Mouse (Mus musculus) intestine, postnatal 0 days (tissue): ENCODE measurements around the gene Dclk1. TPM values are rescaled to one million over a fixed set of nuclear protein-coding genes. Genes with fewer than 3 reads are reported as not detected.
"Not testable (repeated sequence)": the region's sequence is repeated elsewhere in the genome, so short reads cannot be mapped to it uniquely, and the experiment has no call there.

Source experiments
- ATAC-seq: fragments of 200-750 bp; cut with Nextera tagmentation; 2 replicates; pipeline ENCODE4 v1.8.0; 2017; ENCODE audit warnings: mild to moderate bottlenecking, moderate TSS enrichment, moderate library complexity
- H3K27ac ChIP-seq: fragments of 300-500 bp; sonication (generic); 2 replicates; pipeline ENCODE4 v1.5.1; 2014; ENCODE audit warnings: mild to moderate bottlenecking, low read depth, low read length, moderate library complexity
- H3K27me3 ChIP-seq: fragments of 300-500 bp; sonication (generic); replicated peaks from 2 replicates; pipeline ENCODE4 v1.6.1; 2014; ENCODE audit warnings: low read length, mixed read lengths; ENCODE audit not compliant: control insufficient read depth, insufficient read depth
- H3K36me3 ChIP-seq: fragments of 300-500 bp; sonication (generic); 2 replicates; pipeline ENCODE4 v1.6.1; 2014; ENCODE audit warnings: mild to moderate bottlenecking, moderate library complexity; ENCODE audit not compliant: control insufficient read depth, insufficient read depth
- H3K4me1 ChIP-seq: fragments of 300-500 bp; sonication (generic); replicated peaks from 2 replicates; pipeline ENCODE4 v1.6.1; 2014; ENCODE audit warnings: antibody characterized with exemption, low read length, mixed read lengths; ENCODE audit not compliant: control insufficient read depth, insufficient read depth
- H3K4me2 ChIP-seq: fragments of 300-500 bp; sonication (generic); replicated peaks from 2 replicates; pipeline ENCODE4 v1.6.1; 2014; ENCODE audit warnings: low read depth, mild to moderate bottlenecking, moderate library complexity
- H3K4me3 ChIP-seq: fragments of 300-500 bp; sonication (generic); 2 replicates; pipeline ENCODE4 v1.5.1; 2014; ENCODE audit warnings: low read depth, low read length
- H3K9ac ChIP-seq: fragments of 300-500 bp; sonication (generic); 2 replicates; pipeline ENCODE4 v1.6.1; 2014; ENCODE audit warnings: mild to moderate bottlenecking, low read depth, low read length
- H3K9me3 ChIP-seq: fragments of 300-500 bp; sonication (generic); 2 replicates; pipeline ENCODE4 v1.6.1; 2016; ENCODE audit warnings: mixed run types; ENCODE audit not compliant: control insufficient read depth
- CTCF ChIP-seq: sonication (generic); IDR thresholded peaks from 2 replicates; pipeline ENCODE4 v1.5.1; 2016; ENCODE audit warnings: low read depth, mild to moderate bottlenecking, control low read depth, antibody characterized with exemption, moderate library complexity
- WGBS: fragments of 180-500 bp; shearing (Covaris S2); extraction: QIAGEN DNeasy Blood & Tissue Kit; methylation state at CpG from one replicate; pipeline ENCODE4 v1.1.7; 2014; 5-methylcytosine and 5-hydroxymethylcytosine counted together
- polyA plus RNA-seq: library from polyadenylated mRNA; unstranded; fragments of >200 nt; fragmentation: Nextera tagmentation; extraction: Ambion mirVana; gene quantifications from 2 replicates; pipeline ENCODE4 v1.2.1, GENCODE M21; 2015

Gene Dclk1
- 3.1 and 5.0 TPM in 2 replicates for polyA plus RNA-seq

DNA sequence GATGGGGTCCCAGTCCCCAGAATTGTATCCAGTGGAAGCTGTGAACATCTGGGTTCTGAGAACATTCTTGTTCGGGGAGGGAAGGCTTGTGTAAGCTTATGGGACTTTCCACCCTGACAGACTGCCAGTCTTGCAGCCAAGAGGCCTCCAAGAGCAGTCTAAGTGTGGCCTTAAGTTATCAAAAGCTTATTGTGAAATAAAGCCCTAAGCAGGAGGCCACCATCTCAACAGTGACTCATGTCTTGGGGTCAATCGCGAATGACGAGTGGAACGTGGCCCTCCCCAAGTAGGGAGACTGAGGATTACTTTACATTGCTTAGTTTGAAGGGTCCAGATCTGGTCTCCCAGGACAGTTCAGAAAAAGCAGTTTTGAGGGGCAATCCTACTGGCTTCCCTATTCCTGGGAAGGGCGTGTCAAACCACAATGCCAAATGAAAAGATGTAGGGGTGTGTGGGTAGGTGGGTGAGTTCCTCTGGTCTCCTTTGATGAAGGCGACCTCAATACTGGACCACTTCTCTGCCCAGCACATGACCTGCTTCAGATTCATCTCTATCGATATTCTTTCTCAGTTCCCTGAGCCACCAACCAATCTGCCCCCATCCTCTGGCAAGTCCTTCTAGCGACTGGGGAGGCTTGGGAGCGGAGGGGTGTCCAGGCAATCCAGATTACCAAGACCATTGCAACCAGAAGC lies at the start of gene Dclk1:
TSS of gene Dclk1 (plus strand) at position 635 of the 692 bp plus-strand sequence.
- Histone ChIP-seq H3K4me2 (peak within 1 kb of the TSS; percentile 64), H3K4me1 (no peaks in the 10 kb centered on the region), H3K9me3 (no peaks in the 10 kb centered on the region), H3K4me3 (peak within 1 kb of the TSS; percentile 34), H3K27me3 (peaks cover 15% of the 10 kb centered on the region), H3K9ac (no peak within 1 kb of the TSS), H3K36me3 (no peaks in the 10 kb centered on the region), H3K27ac (no peak within 1 kb of the TSS)
- ATAC-seq, result 0 out of 2 replicates have a peak, but pooled peaks have one; percentile 8
- WGBS, result 40% methylated on average over 10 of the region's 10 CpGs
- no peak for TF ChIP-seq CTCF

DNA sequence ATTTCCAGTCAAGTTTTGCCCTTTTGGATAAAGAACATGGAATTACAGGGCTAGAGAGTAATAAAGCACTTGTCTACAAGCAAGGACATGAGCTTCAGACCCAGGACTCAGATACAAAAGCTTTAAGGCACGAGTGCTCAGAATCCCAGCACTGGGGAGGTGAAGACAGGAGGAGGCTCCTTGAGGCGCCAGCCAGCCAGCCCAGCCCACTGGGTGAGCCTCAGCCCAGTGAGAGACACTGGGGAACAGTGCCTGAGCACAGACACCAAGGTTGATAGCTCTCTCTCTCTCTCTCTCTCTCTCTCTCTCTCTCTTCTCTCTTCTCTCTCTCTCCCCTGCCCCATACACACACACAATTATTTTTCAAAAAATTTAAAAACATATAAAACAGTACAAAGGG lies 48.8 kb upstream of the Dclk1 start:
- no peak overlapping the region for H3K4me2 ChIP-seq
- WGBS, result 44% methylated on average over 2 of the region's 2 CpGs
- H3K9ac ChIP-seq, result no peak overlapping the region
- H3K4me1 ChIP-seq, result no peaks in the 10 kb centered on the region
- no peak for ATAC-seq
- no peaks in the 10 kb centered on the region for H3K36me3 ChIP-seq
- H3K27me3 ChIP-seq, result no peaks in the 10 kb centered on the region
- H3K9me3 ChIP-seq, result no peaks in the 10 kb centered on the region
- TF ChIP-seq CTCF, result no peak
- H3K4me3 ChIP-seq, result no peak overlapping the region
- no peak overlapping the region for H3K27ac ChIP-seq

DNA sequence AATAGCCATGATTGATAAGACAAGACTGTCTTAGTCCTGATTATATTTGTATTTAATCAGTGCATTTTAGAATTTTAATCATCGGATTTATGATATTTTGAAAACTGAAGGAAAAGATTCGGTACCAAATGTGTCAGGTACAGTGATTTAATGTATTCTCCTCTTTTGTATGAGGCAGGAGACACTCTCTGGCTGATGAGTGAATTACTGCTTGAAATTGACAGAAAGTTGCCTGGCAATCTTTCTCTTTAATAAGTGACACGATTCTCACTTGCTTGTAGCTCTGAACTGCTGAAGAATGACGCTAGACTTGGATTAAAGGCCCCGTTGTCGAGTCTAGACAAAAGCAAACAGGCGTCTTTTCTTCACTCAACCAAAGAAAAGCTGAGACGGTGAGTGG lies 47.4 kb upstream of the Dclk1 start:
- Histone ChIP-seq H3K27ac (no peak overlapping the region), H3K27me3 (no peaks in the 10 kb centered on the region), H3K4me3 (no peak overlapping the region), H3K9ac (no peak overlapping the region), H3K36me3 (no peaks in the 10 kb centered on the region), H3K4me1 (no peaks in the 10 kb centered on the region), H3K9me3 (no peaks in the 10 kb centered on the region), H3K4me2 (no peak overlapping the region)
- ATAC-seq, result no peak
- TF ChIP-seq CTCF, result no peak
- WGBS, result 78% methylated on average over 8 of the region's 8 CpGs

DNA sequence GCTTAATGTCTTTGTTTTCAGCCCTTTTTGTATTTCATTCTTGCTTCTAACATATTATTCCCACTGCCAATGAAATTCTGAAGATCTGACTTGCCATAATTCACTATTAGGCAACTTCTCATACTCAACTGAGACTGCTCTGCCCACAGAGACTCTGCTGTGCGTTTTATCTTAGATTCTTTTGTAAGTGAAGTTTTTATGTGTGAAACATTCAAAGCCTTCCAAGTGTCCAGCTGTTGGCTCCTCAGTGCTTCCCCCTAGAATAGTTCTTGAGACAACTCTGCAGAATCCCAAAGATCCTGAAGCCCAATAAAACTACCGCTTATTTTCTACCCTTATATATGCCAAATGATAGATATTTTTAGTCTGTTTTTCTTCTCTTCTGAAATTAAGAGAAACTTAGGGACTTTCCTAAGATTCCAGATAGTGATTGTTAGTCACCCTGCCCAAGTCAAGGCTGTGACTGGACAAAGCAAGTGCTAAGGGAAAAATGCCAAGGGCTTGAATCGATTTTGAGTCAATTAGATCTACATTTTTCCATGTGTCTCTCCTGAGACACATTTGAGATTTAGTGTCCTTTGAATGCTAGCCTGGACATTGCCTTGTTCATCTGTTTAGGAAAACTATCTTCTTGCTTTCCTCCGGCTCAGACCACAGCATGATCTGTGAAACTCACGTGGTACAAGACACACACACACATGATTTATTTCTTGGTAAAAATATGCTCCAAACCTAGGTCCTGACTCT lies 46.4 kb upstream of the Dclk1 start:
- H3K27me3 ChIP-seq, result no peaks in the 10 kb centered on the region
- no peak overlapping the region for H3K4me3 ChIP-seq
- no peak overlapping the region for H3K4me2 ChIP-seq
- no peaks in the 10 kb centered on the region for H3K36me3 ChIP-seq
- WGBS, result 72% methylated on average over 5 of the region's 5 CpGs
- TF ChIP-seq CTCF, result 0 out of 2 replicates have a peak, but pooled peaks have one; percentile 4
- H3K9ac ChIP-seq, result no peak overlapping the region
- no peak overlapping the region for H3K27ac ChIP-seq
- no peak for ATAC-seq
- H3K4me1 ChIP-seq, result no peaks in the 10 kb centered on the region
- H3K9me3 ChIP-seq, result no peaks in the 10 kb centered on the region

DNA sequence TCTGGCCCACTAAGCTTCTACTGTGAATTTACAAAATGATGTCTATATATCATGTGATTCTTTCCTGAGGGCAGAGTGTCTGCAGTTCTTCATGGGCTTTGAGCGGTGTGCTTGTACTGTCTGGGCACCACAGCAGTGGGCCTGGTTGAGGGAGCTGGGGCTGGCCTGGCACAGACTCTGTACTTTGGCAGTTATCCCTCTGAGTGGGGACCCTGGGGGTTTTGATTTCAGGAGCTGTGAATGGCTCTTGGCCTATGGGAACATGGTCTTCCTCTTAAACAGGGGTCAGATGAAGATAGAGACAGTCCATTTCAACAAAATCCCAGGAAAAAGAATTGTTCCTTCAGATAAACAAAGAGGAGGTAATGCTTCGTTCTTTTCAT lies 45.8 kb upstream of the Dclk1 start:
- Histone ChIP-seq H3K9me3 (no peaks in the 10 kb centered on the region), H3K4me3 (no peak overlapping the region), H3K4me1 (no peaks in the 10 kb centered on the region), H3K27me3 (no peaks in the 10 kb centered on the region), H3K4me2 (no peak overlapping the region), H3K9ac (no peak overlapping the region), H3K36me3 (no peaks in the 10 kb centered on the region), H3K27ac (no peak overlapping the region)
- no peak for TF ChIP-seq CTCF
- 74% methylated on average over 2 of the region's 2 CpGs for WGBS
- no peak for ATAC-seq

DNA sequence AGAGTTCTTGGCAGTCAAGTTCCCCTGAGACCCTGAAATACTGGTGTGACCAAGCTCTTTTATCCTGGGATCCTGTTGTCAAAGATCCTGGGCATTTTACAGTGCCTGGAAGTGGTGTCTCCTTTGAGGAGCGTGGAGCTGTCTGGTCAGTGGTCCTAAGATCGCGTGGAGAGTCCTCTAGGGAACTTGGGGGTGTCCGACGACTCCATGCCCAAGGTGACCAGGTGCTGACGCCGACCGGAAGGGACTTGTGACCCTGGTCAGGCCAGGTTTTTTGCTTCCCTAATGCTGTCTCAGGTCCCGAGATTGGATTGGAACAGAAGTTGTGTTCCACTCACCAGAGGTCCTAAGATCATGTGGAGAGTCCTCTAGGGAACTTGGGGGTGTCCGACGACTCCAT lies 38.5 kb upstream of the Dclk1 start:
- not testable (repeated sequence) for ATAC-seq, H3K27me3 ChIP-seq, H3K9me3 ChIP-seq, H3K4me2 ChIP-seq, H3K9ac ChIP-seq, H3K27ac ChIP-seq, H3K4me1 ChIP-seq, H3K4me3 ChIP-seq, H3K36me3 ChIP-seq
- 91% methylated on average over 11 of the region's 11 CpGs for WGBS
